Mouse (Mus musculus) midbrain, postnatal 0 days (tissue): ENCODE data around the gene Cacna2d2. TPM values are rescaled to one million over a fixed set of nuclear protein-coding genes. Genes with fewer than 3 reads are reported as not detected.

ENCODE experiments used
- ATAC-seq: fragments of 200-750 bp; cut with Nextera tagmentation; 2 replicates; pipeline ENCODE4 v1.8.0; 2017; ENCODE audit warnings: moderate number of reproducible peaks, mild to moderate bottlenecking, moderate TSS enrichment, moderate library complexity; ENCODE audit not compliant: low FRiP score
- DNase-seq: peaks from one replicate; pipeline ENCODE4 v3.0.0-alpha.2; 2015; ENCODE audit warnings: low spot score
- H3K27ac ChIP-seq: fragments of 300-500 bp; sonication (generic); 2 replicates; pipeline ENCODE4 v1.5.1; 2014; ENCODE audit warnings: low read depth, mild to moderate bottlenecking, low read length, mixed read lengths
- H3K27me3 ChIP-seq: fragments of 300-500 bp; sonication (generic); 2 replicates; pipeline ENCODE4 v1.6.1; 2014; ENCODE audit warnings: low read length, control low read depth, mixed read lengths; ENCODE audit not compliant: insufficient read depth
- H3K36me3 ChIP-seq: fragments of 300-500 bp; sonication (generic); 2 replicates; pipeline ENCODE4 v1.6.1; 2014; ENCODE audit warnings: low read length, control low read depth, mixed read lengths; ENCODE audit not compliant: insufficient read depth
- H3K4me1 ChIP-seq: fragments of 300-500 bp; sonication (generic); 2 replicates; pipeline ENCODE4 v1.6.1; 2014; ENCODE audit warnings: mild to moderate bottlenecking, control low read depth, antibody characterized with exemption, low read length, mixed read lengths; ENCODE audit not compliant: insufficient read depth
- H3K4me2 ChIP-seq: fragments of 300-500 bp; sonication (generic); 2 replicates; pipeline ENCODE4 v1.6.1; 2014; ENCODE audit warnings: low read depth, mild to moderate bottlenecking, low read length, mixed read lengths; ENCODE audit not compliant: poor library complexity, severe bottlenecking
- H3K4me3 ChIP-seq: fragments of 300-500 bp; sonication (generic); 2 replicates; pipeline ENCODE4 v1.5.1; 2014; ENCODE audit warnings: low read depth, mild to moderate bottlenecking, low read length, moderate library complexity
- H3K9ac ChIP-seq: fragments of 300-500 bp; sonication (generic); replicated peaks from 2 replicates; pipeline ENCODE4 v1.6.1; 2014; ENCODE audit warnings: mild to moderate bottlenecking, low read length, moderate library complexity, mixed read lengths; ENCODE audit not compliant: poor library complexity, severe bottlenecking
- H3K9me3 ChIP-seq: fragments of 300-500 bp; sonication (generic); 2 replicates; pipeline ENCODE4 v1.6.1; 2016; ENCODE audit warnings: low read length, control low read depth
- CTCF ChIP-seq: IDR thresholded peaks from 2 replicates; pipeline ENCODE4 v1.5.1; 2016; ENCODE audit warnings: antibody characterized with exemption, mild to moderate bottlenecking
- WGBS: fragments of 180-500 bp; shearing (Covaris S2); extraction: QIAGEN DNeasy Blood & Tissue Kit; methylation state at CpG from one replicate; pipeline ENCODE4 v1.1.7; 2014; 5-methylcytosine and 5-hydroxymethylcytosine counted together
- polyA plus RNA-seq: library from polyadenylated mRNA; unstranded; fragments of >200 nt; fragmentation: Nextera tagmentation; extraction: Ambion mirVana; gene quantifications from 2 replicates; pipeline ENCODE4 v1.2.1, GENCODE M21; 2015
- total RNA-seq: library from RNA; depleted of rRNA; stranded (reverse); fragments of >200 nt; gene quantifications from 2 replicates; pipeline ENCODE4 v1.2.3, GENCODE M21; 2014

Cacna2d2 gene
- total and polyA plus RNA-seq, 2 experiments from 2014 or later = 9.0 to 191 TPM

DNA sequence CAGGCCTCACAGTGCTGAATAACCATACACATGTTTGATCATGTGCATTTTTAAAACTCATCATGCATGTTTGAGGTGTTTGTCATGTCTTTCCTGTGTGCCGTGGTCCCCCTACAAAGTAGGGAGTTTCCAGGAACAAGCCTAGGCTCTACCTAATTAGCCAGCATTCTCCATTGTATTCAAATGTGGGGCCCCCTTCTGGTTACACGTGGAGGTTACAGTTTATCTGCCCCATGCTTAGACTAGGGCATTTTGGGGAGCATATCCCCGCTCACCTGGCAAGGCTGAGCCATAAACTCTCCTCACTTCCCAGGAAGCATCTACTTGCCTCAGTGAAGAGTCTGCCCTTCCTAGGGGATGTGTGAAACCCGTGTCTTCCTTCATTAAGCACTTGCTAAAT lies 3.0 kb upstream of the Cacna2d2 start:
- DNase-seq = no peak
- Histone ChIP-seq H3K9me3 (no peaks in the 10 kb centered on the region), H3K27ac (no peak overlapping the region), H3K4me3 (no peak overlapping the region), H3K4me1 (peaks cover 3% of the 10 kb centered on the region; the same call in 1 of the 2 replicates), H3K36me3 (no peaks in the 10 kb centered on the region), H3K9ac (no peak overlapping the region), H3K27me3 (no peaks in the 10 kb centered on the region), H3K4me2 (no peak overlapping the region)
- 33% methylated on average over 4 of the region's 4 CpGs for WGBS
- peak; percentile 21 for TF ChIP-seq CTCF
- no peak for ATAC-seq

DNA sequence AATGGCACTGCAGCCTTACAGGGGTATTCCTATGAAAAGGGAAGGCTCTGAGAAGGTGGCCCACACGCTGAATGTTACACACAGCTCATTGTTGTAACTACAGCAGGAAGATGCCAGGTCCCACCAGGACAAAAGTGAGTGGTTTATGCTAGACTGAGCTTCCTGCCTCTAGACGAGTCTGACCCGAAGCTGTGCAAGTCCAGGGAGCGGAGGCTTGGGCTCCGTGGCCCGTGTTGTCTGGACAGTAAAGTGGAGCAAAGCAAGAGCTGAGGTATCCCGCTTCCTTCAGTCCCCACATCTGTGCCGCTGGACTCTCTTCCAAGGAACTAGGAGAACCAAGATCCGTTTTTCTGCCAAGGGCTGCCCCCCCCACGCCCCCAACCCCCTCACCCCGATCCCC lies 444 bp upstream of the Cacna2d2 start:
- DNase-seq = no peak
- 30% methylated on average over 11 of the region's 11 CpGs for WGBS
- no peak for ATAC-seq
- peak overlapping the region; percentile 67; the same call in 1 of the 2 replicates for H3K4me3 ChIP-seq
- H3K4me1 ChIP-seq = peaks cover 23% of the 10 kb centered on the region
- H3K36me3 ChIP-seq = no peaks in the 10 kb centered on the region
- H3K4me2 ChIP-seq = peak overlapping the region; percentile 94
- no peaks in the 10 kb centered on the region for H3K9me3 ChIP-seq
- no peak overlapping the region for H3K27ac ChIP-seq
- no peaks in the 10 kb centered on the region for H3K27me3 ChIP-seq
- H3K9ac ChIP-seq = 0 out of 2 replicates have a peak overlapping the region, but pooled peaks have one; percentile 88
- TF ChIP-seq CTCF = no peak

DNA sequence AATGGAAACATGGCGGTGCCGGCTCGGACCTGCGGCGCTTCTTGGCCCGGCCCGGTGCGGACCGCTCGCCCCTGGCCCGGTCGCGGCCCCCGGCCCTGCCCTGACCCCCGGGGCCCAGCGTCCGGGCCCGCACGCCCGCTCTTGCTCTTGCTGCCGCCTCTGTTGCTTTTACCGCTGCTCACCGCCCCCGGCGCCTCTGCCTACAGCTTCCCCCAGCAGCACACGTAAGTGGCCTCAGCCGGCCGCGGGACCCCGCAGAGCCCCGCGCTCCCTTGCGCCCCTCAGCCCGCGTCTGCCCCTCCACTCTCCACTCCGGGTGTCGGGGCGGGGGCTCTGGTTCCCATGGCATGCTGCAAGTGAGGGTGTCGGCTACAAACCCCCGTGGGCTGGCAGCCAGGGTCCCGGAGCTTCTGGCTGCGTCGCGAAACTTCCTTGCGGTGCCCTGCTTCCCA lies 674 bp downstream of the Cacna2d2 start:
- Histone ChIP-seq H3K27me3 (no peaks in the 10 kb centered on the region), H3K4me1 (peaks cover 23% of the 10 kb centered on the region), H3K9me3 (no peaks in the 10 kb centered on the region), H3K4me2 (peak overlapping the region; percentile 94), H3K4me3 (peak overlapping the region; percentile 67), H3K27ac (peak overlapping the region; percentile 62), H3K36me3 (no peaks in the 10 kb centered on the region), H3K9ac (peak overlapping the region; percentile 88)
- ATAC-seq (peak; percentile 33; the same call in 1 of the 2 replicates), DNase-seq (no peak)
- WGBS = under 1% methylated on average over 24 of the region's 45 CpGs
- no peak for TF ChIP-seq CTCF

DNA sequence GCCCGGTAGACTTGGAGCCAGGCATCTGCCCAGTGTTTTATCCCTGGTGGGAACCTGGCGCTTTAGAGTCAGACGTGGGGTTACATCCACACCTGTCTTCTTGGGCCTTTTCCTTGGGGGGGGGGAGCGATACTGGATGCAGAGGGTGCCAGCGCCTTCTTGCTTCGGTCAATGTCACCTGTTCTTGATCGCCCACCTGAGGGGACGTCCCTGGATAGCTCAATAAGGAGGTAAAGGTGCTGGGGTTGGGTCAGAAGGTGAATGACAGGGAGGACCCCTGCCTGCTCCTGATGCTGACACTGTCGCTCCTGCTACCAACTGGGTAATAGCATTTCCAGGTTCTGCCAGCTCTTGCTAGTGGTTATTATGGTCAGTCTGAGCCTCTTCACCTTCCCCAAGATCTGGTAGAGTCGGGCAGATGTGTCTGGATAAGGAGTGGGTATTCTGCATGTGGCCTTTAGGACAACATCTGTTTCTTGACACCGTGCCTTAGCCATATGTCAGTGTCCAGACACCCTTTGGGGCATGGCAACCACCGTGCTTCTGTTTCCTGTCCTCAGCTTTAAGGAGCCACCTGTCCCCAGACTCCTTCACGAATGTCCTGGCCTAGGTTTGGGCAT lies 1.4 kb downstream of the Cacna2d2 start:
- Histone ChIP-seq H3K36me3 (no peaks in the 10 kb centered on the region), H3K4me3 (peak overlapping the region; percentile 67), H3K27me3 (no peaks in the 10 kb centered on the region), H3K27ac (peak overlapping the region; percentile 32; the same call in 1 of the 2 replicates), H3K9me3 (no peaks in the 10 kb centered on the region), H3K4me2 (peak overlapping the region; percentile 94), H3K4me1 (peaks cover 23% of the 10 kb centered on the region), H3K9ac (peak overlapping the region; percentile 88)
- DNase-seq (no peak), ATAC-seq (no peak)
- 16% methylated on average over 13 of the region's 13 CpGs for WGBS
- no peak for TF ChIP-seq CTCF

GRCm38 (mm10) chr9:107403116-107403515 lies 3.7 kb downstream of the Cacna2d2 start:
- peak overlapping the region; percentile 40; the same call in 1 of the 2 replicates for H3K9ac ChIP-seq
- H3K27ac ChIP-seq = peak overlapping the region; percentile 32; the same call in 1 of the 2 replicates
- H3K27me3 ChIP-seq = no peaks in the 10 kb centered on the region
- peak overlapping the region; percentile 67 for H3K4me3 ChIP-seq
- H3K4me2 ChIP-seq = peak overlapping the region; percentile 94
- no peaks in the 10 kb centered on the region for H3K9me3 ChIP-seq
- ATAC-seq = no peak
- no peak for DNase-seq
- WGBS = 72% methylated on average over 7 of the region's 7 CpGs
- peak; percentile 54 for TF ChIP-seq CTCF
- H3K4me1 ChIP-seq = peaks cover 23% of the 10 kb centered on the region
- H3K36me3 ChIP-seq = no peaks in the 10 kb centered on the region

- no peaks in the 10 kb centered on the region for H3K9me3 ChIP-seq
- no peak overlapping the region for H3K4me2 ChIP-seq
- H3K27ac ChIP-seq = no peak overlapping the region
- H3K9ac ChIP-seq = no peak overlapping the region
- DNase-seq (no peak), ATAC-seq (no peak)
- TF ChIP-seq CTCF = no peak
- H3K4me3 ChIP-seq = no peak overlapping the region
- H3K27me3 ChIP-seq = no peaks in the 10 kb centered on the region
- no peaks in the 10 kb centered on the region for H3K4me1 ChIP-seq
- no peaks in the 10 kb centered on the region for H3K36me3 ChIP-seq
- 87% methylated on average over 4 of the region's 4 CpGs for WGBS
Observed at GRCm38 (mm10) chr9:107409449-107409848, 10.0 kb downstream of the Cacna2d2 start.
